Mouse (Mus musculus): ENCODE results near the gene Ccdc40. TPM values are rescaled to one million over a fixed set of nuclear protein-coding genes. Genes with fewer than 3 reads are reported as not detected.
A peak's percentile ranks its signal among the peaks of the same experiment; 100 is the strongest.
"Not testable (repeated sequence)": the region's sequence is repeated elsewhere in the genome, so short reads cannot be mapped to it uniquely, and the experiment has no call there.

Gene Ccdc40
- polyA plus RNA-seq, 1 experiment: 2.5 TPM

DNA sequence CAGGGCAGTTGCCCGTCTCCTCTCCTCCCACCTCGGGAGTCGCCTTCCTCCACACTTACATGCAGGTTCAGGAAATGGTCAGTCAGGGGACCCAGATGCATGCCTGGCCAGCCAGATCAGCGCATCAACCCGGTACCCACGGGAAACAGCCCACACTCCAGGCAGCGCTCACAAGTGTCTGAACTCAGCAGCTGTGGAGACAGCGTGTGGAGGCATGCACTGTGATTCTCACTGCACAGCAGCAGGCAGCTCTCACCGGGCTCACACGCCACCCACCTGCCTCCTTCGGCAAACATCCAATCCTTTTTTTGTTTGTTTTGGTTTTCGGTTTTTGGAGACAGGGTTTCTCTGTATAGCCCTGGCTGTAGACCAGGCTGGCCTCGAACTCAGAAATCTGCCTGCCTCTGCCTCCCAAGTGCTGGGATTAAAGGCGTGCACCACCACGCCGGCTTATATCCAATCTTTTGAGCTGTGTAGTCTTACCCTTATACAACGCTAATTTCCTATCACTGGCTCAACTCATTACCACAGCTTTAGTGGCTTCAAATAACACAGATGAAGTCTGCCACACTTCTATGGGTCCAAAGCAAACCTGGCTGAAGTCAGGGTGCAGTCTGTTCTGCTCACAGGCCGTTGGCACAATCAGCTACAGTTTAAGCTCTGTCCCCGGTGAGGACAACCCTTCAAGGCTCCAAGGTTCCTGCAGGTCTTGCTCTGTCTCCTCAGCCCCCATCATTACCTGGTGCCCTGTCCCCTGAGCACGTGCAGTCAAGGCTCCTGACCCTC is 59.0 kb downstream of the Ccdc40 start:
- H3K4me1 ChIP-seq (replicated peaks; ENCODE audit: control insufficient read depth, insufficient read depth, low read length): no peaks in the 10 kb centered on the region
- WGBS: 93% methylated on average over 20 of the region's 20 CpGs
- peaks cover 49% of the 10 kb centered on the region for H3K36me3 ChIP-seq (ENCODE audit: control insufficient read depth, insufficient read depth, low read length)
- no peak overlapping the region for H3K27ac ChIP-seq (ENCODE audit: control insufficient read depth, insufficient read depth, low read length)
- no peak for DNase-seq
- H3K27me3 ChIP-seq (ENCODE audit: control insufficient read depth, insufficient read depth, low read length): no peaks in the 10 kb centered on the region
- no peak overlapping the region for H3K4me3 ChIP-seq (ENCODE audit: control insufficient read depth, insufficient read depth, low read length)
- no peak for TF ChIP-seq CTCF (IDR thresholded peaks at IDR 0.05; ENCODE audit: borderline replicate concordance, control insufficient read depth, extremely low read depth, insufficient read depth, low read length, poor library complexity)

DNA sequence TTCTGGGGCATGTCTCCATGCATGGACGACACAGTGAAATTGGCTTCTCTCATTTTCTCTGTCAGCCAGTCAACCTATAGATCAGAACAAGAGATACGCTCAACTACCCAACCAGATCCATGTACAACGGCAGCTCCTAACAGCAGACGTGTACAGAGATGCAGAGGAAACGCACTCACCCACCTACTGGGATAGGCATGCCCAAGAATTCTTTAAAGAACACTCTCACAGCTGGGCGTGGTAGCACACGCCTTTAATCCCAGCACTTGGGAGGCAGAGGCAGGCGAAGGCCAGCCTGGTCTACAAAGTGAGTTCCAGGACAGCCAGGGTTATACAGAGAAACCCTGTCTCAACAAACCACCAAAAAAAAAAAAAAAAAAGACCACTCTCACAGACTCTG is 64.5 kb downstream of the Ccdc40 start:
- peaks cover 90% of the 10 kb centered on the region for H3K36me3 ChIP-seq (ENCODE audit: control insufficient read depth, insufficient read depth, low read length)
- not testable (repeated sequence) for DNase-seq; H3K4me1 ChIP-seq (replicated peaks; ENCODE audit: control insufficient read depth, insufficient read depth, low read length); H3K27me3 ChIP-seq (ENCODE audit: control insufficient read depth, insufficient read depth, low read length); H3K4me3 ChIP-seq (ENCODE audit: control insufficient read depth, insufficient read depth, low read length); H3K27ac ChIP-seq (ENCODE audit: control insufficient read depth, insufficient read depth, low read length)
- WGBS: 96% methylated on average over 8 of the region's 8 CpGs

DNA sequence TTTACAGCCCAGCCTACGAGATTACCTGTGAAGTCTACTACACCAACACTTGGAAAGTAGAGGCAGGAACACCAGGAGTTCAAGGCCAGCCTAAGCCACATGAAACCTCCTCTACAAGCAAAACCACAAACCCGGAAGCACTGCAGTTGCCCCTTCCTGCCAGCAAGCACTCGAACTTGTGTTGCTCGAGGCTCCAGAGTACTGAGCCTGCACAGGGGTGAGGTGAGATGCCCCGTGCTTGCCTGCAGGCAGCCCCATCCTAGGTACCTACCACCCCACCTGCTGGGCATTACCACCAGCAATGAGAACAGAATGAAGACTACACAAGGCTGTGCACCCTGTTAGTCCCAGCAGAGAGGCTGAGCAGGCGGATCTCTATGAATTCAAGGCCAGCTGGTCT is 69.6 kb downstream of the Ccdc40 start:
- 21% methylated on average over 6 of the region's 6 CpGs for WGBS
- H3K27me3 ChIP-seq (ENCODE audit: control insufficient read depth, insufficient read depth, low read length): no peaks in the 10 kb centered on the region
- H3K4me3 ChIP-seq (ENCODE audit: control insufficient read depth, insufficient read depth, low read length): no peak overlapping the region
- H3K27ac ChIP-seq (ENCODE audit: control insufficient read depth, insufficient read depth, low read length): no peak overlapping the region
- H3K4me1 ChIP-seq (replicated peaks; ENCODE audit: control insufficient read depth, insufficient read depth, low read length): peaks cover 16% of the 10 kb centered on the region
- TF ChIP-seq POLR2A (IDR thresholded peaks at IDR 0.05; ENCODE audit: control insufficient read depth, extremely low read depth, insufficient read depth, low read length, poor library complexity) (no peak), CTCF (IDR thresholded peaks at IDR 0.05; ENCODE audit: borderline replicate concordance, control insufficient read depth, extremely low read depth, insufficient read depth, low read length, poor library complexity) (no peak)
- peak; percentile 30 for DNase-seq
- peaks cover 43% of the 10 kb centered on the region for H3K36me3 ChIP-seq (ENCODE audit: control insufficient read depth, insufficient read depth, low read length)

DNA sequence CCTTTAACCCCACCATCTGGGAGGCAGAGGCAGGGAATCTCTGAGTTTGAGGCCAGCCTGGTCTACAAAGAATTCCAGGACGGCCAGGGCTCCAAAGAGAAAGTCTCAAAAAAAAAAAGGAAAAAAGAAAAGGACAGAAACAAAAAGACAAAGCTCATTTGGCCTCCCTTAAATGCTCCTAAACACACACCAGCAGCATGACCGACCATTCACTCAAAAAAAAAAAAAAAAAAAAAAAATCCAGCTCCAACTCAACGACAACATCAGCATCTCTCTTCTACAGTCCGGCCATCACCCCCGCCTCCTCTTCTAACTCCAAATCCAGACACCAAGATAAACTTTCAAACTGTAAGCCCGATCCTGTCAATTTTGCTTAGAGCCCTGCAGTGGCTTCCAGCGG is 70.5 kb downstream of the Ccdc40 start:
- 10% methylated on average over 7 of the region's 7 CpGs for WGBS
- H3K27me3 ChIP-seq (ENCODE audit: control insufficient read depth, insufficient read depth, low read length): no peaks in the 10 kb centered on the region
- no peak overlapping the region for H3K27ac ChIP-seq (ENCODE audit: control insufficient read depth, insufficient read depth, low read length)
- H3K4me1 ChIP-seq (replicated peaks; ENCODE audit: control insufficient read depth, insufficient read depth, low read length): peaks cover 16% of the 10 kb centered on the region
- no peak for DNase-seq
- H3K4me3 ChIP-seq (ENCODE audit: control insufficient read depth, insufficient read depth, low read length): peak overlapping the region; percentile 81
- no peak for TF ChIP-seq POLR2A (IDR thresholded peaks at IDR 0.05; ENCODE audit: control insufficient read depth, extremely low read depth, insufficient read depth, low read length, poor library complexity)
- peaks cover 34% of the 10 kb centered on the region for H3K36me3 ChIP-seq (ENCODE audit: control insufficient read depth, insufficient read depth, low read length)

DNA sequence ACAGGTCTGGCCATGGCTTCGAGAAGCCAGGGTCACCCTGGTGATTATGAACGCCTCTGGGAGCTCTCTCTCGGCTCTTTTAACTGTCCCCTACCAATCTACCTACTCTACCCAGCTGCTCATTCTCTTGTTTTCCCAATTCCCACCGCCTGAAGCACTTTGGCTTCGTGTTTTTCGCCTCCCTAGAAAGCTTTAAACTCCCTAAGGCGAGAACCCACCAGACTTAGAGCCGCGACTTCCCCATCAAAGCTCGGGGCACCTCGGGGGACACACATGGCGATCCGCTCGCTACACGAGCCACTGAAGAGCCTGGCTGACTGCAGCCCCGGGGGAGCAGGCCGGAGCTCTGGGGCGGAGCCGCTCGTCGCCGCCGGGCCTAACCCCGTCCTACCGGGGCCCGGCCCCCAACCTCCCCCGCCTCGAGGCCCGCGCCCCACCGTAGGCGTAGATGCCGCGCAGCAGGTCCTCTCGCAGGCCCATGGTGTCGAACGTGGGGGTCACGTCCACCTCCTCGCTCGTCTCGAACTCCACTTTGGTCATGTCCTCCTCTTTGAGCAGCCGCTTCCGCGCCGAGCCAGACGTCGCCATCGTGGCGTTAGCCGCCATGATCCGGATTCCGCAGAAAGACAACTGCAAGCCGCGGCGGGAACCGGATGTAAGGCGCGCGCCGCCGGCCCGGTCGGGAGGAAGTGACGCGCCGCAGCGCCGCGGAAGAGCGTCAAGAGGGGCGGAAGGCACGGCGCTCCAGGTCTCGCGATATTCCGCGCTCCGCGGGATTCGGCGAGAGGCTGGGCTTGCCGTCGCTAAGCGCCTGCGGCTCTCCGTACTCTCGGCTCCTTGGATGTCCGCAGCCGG is 71.2 kb downstream of the Ccdc40 start, which contains the start of gene Eif4a3:
TSS of gene Eif4a3 (minus strand) at position 699 of the 855 bp plus-strand sequence.
- TF ChIP-seq CTCF (IDR thresholded peaks at IDR 0.05; ENCODE audit: borderline replicate concordance, control insufficient read depth, extremely low read depth, insufficient read depth, low read length, poor library complexity): no peak
- no peak for TF ChIP-seq POLR2A (IDR thresholded peaks at IDR 0.05; ENCODE audit: control insufficient read depth, extremely low read depth, insufficient read depth, low read length, poor library complexity)
- H3K4me1 ChIP-seq (replicated peaks; ENCODE audit: control insufficient read depth, insufficient read depth, low read length): peaks cover 16% of the 10 kb centered on the region
- DNase-seq: peak; percentile 96
- H3K36me3 ChIP-seq (ENCODE audit: control insufficient read depth, insufficient read depth, low read length): peaks cover 27% of the 10 kb centered on the region
- H3K27me3 ChIP-seq (ENCODE audit: control insufficient read depth, insufficient read depth, low read length): no peaks in the 10 kb centered on the region
- no peak within 1 kb of the TSS; the same call in 1 of the 2 replicates for H3K27ac ChIP-seq (ENCODE audit: control insufficient read depth, insufficient read depth, low read length)
- peak within 1 kb of the TSS; percentile 94 for H3K4me3 ChIP-seq (ENCODE audit: control insufficient read depth, insufficient read depth, low read length)
- under 1% methylated on average over 89 of the region's 89 CpGs for WGBS

DNA sequence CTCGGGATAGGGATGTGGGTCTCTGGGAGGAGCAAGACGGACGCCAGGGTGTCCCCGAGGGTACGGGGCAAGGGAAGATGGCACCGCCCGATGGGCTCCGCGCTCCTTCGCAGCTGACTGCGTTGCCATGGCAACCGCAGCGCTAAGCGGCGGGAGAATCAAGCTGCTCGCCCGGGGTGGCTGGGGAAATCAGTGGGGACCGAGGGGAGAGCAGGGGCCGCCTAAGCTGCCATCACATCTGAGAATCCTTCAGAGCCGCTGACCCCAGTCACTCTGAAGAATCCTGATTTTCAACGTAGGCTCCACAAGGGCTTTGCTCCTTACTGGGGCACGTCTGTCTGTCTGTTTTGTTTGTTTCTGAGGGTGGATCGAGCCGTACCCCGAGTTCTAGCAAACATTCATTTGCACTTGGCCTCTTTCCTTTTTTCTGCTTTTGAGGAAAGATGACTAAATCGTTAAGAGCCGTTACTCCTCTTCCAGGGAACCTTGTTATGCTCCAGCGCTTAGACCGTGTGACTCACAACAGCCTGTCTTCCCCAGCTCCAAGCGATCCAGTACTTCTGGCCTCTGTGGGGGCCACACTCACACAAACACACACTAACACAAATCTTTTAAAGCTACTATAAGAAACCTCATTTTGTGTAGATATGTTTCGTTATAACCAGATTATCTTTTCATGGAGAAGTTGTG is 72.0 kb downstream of the Ccdc40 start:
- WGBS: 4% methylated on average over 31 of the region's 31 CpGs

More for the DNA sequence above, 72.0 kb downstream of the Ccdc40 start:
- no peak overlapping the region for H3K27ac ChIP-seq (ENCODE audit: control insufficient read depth, insufficient read depth, low read length)
- H3K27me3 ChIP-seq (ENCODE audit: control insufficient read depth, insufficient read depth, low read length): no peaks in the 10 kb centered on the region
- TF ChIP-seq CTCF (IDR thresholded peaks at IDR 0.05; ENCODE audit: borderline replicate concordance, control insufficient read depth, extremely low read depth, insufficient read depth, low read length, poor library complexity): no peak
- no peak for TF ChIP-seq POLR2A (IDR thresholded peaks at IDR 0.05; ENCODE audit: control insufficient read depth, extremely low read depth, insufficient read depth, low read length, poor library complexity)
- peaks cover 16% of the 10 kb centered on the region for H3K4me1 ChIP-seq (replicated peaks; ENCODE audit: control insufficient read depth, insufficient read depth, low read length)
- H3K36me3 ChIP-seq (ENCODE audit: control insufficient read depth, insufficient read depth, low read length): peaks cover 20% of the 10 kb centered on the region
- DNase-seq: no peak
- peak overlapping the region; percentile 94 for H3K4me3 ChIP-seq (ENCODE audit: control insufficient read depth, insufficient read depth, low read length)
